Mouse (Mus musculus) cerebellum, adult 9-10 months (tissue): Measurements from ENCODE around the gene Spag16.

Experiments used
- DNase-seq: peaks from one replicate; pipeline ENCODE4 v3.0.0; 2022

The Spag16 gene

DNA sequence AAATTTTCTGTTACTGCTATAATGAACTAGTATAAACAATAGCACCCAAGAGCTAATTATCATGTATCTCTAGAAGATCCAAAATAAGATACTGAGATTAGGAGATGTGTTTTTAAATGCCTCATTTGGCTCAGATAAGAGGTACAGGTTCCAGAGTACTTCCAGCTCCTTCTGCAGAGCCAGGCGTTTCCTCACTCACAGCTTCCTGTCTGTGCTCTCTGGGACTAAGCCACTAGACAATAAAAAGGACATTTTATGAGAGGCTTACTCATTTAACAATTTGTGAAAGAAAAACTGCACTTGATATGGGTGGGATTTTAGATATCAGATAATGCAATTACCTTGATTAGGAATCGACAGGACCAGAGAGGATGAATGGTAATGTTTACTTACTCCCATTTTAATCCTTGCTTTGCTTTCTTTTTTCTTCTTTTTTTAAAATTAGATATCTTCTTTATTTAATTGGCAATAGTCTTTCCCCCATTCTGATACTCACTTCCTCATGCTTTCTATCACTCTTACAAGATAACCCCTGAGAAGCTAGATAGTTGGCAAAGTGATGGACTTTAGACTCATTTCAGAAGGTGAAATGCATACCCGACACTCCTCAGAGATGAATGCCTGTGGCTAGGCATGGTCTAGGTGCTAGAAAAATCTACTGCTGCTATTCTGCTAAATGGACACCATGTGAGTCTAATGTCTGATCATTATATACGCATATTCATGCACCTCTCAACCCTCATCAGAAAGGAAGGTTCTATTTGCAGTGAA, 289.6 kb downstream of the Spag16 start:
- DNase-seq, result no peak

DNA sequence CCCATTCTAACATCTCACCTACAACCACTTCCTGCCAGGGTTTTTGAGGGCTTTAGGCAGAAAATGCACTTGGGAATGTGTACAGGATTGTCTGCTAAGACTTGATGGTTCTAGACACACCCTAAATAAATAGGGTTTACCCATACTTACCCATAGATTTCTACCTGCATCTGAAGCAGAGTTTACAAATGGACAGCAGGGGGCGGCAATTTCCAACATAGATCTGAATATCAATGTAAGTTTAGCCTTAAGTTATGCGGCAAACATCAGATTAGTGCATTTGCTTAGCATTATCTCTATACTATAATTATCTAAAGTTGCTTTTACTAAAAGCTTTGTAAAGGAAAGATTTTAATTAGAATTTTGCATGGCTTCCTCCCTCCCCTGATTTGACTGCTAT, 301.3 kb downstream of the Spag16 start:
- peak; percentile 1 for DNase-seq

DNA sequence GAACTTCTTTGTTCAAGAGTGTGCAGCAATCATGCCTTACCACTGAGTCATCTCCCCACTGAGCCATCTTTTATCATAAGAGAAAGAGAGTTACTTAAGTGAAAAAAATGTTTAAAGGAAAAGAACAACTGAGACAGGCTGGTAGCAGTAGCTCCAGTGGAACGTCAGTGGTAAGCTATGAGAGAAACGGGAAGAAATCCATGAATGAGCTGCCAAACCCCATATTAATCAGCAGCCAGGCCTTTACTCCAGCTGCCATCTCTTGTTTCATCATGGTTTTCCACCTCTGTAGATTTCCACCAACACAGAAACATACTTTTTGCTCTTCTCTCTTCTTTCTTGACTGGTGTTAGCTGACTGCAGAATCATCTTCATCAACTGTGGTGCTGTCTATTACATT, 308.8 kb downstream of the Spag16 start:
- DNase-seq, result no peak

DNA sequence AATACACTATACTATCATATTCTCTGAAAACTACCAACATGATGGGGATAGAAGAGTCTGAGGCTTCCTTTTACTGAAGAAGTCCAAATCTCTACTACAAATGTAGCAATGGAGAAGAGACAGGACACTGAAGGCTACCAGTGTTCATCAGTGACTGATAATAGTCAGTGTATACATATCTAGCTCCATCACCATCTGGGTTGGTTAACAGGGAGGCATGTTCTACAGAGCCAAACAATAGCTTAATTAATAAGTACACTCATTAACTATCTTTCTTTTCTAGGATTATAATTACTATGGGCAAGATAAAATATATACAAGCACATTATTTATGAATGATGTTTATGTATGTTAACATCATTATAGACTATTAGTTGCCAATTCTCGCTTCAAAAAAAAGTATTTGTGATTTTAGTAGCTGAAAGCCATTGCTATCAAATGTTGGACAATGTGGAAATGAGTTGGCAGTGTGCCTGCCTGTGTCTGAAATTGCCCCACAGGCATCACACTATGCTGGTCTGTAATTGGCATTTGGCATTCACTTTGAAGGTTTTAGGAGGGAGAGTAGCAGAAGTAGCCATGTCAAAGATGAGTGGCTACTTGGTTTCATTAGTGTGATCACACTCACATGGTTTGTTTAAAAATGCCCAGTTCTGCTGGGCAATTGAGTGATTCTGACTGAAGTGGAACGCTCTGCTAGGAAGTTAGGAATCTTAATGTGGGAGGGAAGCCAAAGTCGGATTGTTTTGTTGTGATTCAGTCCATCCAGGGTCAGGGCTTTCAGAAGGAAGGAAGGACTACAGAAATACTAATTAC, 338.8 kb downstream of the Spag16 start:
- no peak for DNase-seq

DNA sequence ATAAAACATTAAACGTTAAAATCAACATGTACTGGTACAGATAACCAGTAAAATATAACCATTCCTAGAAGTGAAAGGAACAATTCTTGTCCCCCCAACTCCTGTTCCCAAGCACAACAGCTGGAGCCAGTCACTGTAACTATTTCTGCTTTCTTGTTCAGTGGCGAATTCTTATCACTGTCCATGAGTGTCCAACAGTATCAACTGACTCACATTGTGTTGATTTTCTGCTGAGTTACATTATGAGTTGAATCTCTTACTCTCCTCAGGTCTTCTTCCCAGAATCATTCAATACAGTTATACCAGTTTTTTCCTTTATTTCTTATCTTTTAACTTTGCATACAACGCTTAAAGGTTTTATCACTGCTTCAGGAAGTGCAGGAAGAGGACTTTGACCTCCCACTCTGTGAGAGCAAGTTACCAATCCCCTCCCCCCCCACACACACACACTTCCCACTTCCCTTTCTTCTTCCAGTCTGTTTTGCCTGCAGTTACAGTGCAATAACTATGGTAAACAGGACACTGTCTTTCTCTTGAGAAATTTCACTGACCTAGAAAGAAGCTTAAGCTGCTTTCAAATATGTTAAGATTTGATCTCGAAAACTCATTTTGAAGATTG, 353.5 kb downstream of the Spag16 start:
- no peak for DNase-seq

DNA sequence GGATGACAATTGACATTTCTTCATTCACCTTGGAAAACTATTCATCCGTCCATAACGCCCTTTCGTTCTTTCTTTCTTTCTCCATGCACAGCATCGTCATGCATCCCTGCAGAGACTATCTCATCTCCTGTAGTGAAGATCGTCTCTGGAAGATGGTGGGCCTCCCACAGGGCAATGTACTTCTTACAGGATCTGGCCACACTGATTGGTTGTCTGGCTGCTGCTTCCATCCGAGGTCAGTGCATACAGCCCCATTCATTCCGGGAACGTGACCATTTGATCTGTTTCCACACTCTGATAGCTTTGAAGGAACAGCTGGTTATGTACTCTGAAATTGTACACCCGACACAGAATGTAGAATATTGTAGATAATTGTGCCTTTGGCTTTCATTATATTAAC, 438.0 kb downstream of the Spag16 start:
- DNase-seq, result no peak

DNA sequence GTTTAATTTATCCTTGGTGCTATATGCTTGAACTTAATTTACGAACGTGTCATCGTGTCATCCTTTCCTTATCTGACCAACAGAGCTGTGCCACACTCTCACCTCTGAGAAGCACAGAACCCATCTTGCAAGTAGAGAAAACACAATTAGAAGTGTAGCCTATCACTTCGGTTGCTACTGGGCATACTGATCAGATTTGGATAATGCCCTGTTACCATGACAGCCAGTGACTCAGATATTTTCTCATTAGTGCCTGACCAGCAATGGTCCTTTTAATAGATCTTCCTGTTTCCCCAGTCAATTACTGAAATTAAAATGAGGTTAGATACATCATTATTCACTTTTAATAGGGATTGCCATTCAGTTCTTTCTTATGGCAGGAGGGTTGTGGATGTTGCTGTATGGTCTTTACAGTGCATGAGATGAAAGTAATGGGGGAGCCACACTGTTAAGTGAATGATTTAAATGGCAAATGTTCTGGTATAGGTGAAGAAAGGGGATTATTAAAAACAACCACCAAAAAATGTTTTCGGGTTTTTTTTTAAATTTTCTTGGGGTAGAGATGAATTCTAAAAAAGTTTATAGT, 439.2 kb downstream of the Spag16 start:
- DNase-seq, result no peak

DNA sequence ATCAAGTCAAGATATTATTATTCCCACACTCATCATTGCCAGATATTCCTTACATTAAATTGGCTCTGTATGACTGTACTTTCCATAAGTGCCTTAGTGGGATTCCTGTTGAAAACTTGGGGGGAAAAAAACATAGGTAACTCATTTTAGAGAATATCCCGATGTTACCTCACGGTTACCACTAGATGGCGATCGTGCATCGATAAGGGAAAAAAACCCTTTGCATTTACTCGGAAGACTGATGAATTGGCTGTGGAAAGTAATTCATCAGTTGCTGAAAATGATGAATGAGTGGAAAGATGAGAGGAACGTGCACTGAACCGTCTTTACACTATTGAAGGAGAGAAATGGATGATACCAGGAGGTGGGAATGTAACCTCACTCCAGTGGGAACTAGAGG, 443.4 kb downstream of the Spag16 start:
- no peak for DNase-seq

DNA sequence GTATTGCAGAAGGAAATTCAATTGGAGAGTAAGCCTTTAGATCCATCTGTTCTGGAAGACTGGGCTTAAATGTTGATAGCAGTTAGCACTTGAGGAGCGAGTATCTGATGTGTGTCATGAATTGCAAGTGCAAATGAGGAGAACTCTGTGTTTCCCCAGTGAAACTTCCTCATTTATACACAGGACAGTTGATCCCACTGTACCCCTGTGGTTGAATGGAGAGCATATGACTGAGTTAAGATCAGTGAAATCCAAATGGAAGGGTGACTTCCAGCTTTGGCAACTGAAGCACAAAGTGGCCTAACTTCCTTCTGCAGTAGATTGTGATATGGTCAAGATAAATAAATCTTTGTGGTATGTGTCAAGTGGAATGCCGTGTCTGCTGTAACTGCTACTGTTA, 446.0 kb downstream of the Spag16 start:
- DNase-seq, result no peak

DNA sequence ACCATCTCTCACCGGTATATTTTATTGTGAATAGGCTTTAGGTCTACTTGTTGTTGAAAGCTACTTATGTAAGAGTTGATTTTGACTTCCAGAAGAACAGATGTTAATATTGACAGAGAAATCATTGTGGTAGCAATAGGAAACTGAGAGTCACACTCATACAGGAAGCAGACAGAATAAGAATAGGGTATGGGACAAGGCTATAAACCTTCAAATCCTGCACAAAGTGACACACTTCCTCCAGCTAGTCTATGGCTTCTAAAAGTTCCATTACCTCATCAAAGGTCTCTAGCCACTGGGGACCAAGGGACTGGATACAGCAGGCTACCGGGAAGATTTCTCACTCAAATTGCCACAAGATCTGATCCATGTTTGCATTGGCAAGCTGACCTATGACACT, 452.5 kb downstream of the Spag16 start:
- DNase-seq, result no peak

DNA sequence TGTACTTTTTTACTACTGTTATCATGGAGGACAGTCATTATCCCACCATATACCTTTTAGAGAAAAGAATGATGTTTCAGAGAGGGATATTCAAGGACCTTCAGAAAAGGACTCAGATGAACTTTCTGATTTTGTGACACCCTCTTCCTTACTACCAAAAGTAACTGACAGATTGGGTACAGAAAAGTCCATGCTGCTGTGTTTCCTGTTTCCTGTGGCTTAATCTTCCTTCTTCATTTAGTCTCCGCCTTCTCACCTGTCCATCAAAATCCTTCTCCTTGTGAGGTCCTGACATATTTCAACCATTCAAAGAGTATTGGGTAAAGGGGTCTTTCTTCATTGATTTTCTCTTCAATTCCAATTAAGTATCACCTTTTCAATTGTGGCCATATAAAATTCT, 456.6 kb downstream of the Spag16 start:
- DNase-seq, result no peak

DNA sequence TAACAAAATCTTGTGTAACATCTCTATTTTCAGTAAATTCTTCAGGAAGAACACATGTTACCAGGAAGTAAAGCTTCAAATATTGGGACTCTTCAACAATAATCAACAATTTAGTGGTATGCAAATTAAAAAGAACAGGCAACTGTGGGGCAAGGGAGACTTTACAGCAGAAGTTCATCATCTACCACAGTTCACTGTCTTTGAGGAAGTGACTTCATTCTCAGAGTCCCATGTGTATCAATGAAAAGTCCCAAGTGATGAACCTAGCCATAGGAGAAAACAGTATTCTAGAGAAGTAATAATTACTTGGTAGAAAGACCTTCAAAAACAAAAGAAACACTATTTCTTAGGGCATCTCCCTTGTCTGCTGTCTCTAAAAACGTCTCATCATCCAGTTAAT, 457.4 kb downstream of the Spag16 start:
- no peak for DNase-seq

DNA sequence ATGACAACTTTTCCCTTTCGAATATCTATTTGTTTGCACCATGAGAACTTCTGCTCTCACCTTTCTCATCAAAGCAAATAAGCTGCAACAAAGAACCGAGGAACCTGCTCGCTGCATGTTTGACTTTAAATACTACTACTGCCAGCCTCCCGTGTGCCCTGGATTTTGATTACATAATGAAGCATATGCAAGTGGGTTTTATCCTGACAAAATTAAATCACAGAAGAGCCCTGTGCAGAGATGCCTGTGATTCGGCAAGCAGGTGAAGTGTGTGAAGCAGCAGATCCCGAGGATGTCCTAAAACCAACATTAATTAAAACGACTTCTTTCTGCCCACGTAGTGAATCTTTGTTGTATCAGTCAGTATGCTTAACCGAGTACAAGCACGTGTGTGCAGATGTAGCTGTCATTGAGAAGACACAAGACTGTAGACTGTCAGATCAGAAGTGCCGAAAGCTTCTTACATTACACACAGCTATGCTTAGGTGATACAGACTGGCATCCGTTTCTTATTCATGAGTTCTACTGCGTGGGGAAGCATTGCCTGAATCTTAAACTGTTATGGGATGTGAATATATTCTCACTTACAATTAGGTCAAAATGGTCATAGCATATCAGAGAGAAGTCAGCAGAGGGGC, 489.5 kb downstream of the Spag16 start:
- DNase-seq, result no peak

DNA sequence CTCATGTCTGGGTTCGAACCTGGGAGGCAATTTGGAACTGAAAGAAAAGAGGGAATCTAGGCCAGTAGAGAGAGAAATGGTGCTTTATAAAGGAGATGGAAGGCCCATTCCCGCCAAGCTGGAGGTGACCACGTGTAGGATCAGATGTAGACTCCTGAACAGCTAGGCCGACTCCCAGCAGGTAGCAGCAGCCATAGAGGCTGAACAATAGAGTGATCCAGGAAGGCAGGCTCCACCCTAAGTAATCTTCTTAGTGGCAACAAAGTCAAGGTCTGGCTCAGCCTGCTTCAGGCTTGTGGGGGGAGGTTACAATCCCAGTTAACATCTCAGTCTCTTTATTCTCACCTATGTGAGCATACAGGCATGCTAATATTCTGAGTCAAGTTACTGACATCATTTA, 494.2 kb downstream of the Spag16 start:
- DNase-seq, result no peak

DNA sequence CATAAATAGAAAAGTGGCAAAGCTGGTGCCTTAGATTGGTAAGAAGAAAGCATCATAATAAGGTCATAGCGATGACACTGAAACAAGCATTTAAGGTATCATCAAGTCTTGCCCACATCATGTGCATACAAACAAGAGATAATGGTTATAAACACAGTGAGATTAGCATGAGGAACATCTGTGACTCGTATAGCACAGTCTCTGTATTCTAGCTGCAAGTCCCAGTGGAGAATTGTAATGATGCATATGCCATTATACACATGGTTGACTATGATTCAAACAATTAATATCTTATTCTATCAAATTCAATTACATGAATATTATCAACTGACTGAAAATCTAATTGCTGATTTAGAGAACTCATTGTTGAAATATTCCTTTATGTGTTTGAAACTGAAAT, 519.4 kb downstream of the Spag16 start:
- DNase-seq, result no peak

DNA sequence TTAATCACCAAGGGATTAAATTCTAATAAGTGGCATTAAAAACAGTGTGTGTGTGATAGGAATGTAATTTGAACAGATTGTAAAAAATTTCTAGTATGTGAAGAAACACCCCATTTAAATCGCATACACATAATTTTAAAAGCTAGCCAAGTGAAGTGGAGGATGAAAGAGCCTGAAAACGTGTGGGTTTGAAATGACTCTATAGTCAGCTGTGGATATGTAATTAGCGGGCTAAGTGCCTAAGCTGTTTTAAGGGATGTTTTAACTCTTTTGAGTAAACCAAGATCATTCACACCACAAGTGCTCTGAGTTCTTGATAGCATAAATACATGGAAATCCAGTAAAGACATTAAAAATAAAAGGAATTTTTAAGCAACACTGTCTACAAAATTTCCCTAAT, 524.6 kb downstream of the Spag16 start:
- no peak for DNase-seq

DNA sequence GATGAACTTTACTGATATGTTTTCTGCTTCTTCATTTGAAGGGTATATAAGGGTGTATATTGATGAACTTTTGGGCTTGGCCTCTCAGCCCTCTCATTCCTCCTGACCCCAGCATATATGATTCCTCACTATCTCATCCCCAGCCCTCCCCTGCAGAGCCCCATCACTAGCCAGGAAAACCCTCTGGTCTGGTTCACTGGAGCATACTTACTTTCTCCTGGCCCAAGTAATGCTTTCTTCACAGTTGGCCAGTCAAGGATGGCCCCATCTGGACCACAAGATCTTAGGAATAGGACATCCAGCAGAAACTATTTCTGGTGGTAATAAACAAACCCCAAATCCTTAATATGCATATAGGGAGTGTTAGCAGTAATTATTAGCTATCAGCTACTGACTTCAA, 527.2 kb downstream of the Spag16 start:
- DNase-seq, result no peak

DNA sequence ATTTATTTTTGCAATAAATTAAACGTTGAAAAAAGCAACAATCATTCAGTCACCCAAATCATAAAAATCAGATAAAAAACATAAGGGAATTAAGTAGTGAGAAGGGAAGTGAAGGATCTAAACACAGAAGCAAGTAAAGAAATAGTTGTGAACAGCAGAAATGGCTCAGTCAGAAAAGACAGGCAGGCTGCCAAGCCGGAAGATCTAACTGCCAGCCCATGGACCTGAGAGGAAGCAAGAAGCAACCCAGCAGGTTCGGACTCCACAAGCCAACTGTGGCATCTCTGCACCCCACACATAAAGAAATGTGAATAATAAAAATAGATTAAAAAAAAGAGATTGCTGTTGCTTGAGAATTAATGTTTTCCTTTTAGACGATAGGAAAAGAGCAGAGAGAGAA, 545.0 kb downstream of the Spag16 start:
- no peak for DNase-seq

DNA sequence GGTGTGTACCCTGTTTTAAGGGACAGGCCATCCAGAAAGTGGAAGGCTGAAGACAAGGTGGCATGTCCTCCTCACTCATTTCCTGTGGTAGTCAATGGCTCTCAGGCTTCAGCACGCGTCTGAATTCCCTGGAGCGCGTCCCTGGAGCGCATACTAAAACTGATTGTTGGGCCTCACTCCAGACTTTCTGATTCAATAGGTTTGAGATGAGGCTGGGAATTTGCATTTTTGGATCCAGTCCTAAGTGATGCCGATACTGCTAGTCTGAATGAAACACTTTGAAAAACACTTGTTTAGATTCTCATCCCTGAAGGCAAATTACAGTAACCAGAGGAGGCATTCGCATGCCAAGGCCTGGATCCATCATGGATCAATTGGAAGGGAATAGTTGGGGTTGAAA, 553.3 kb downstream of the Spag16 start:
- no peak for DNase-seq

DNA sequence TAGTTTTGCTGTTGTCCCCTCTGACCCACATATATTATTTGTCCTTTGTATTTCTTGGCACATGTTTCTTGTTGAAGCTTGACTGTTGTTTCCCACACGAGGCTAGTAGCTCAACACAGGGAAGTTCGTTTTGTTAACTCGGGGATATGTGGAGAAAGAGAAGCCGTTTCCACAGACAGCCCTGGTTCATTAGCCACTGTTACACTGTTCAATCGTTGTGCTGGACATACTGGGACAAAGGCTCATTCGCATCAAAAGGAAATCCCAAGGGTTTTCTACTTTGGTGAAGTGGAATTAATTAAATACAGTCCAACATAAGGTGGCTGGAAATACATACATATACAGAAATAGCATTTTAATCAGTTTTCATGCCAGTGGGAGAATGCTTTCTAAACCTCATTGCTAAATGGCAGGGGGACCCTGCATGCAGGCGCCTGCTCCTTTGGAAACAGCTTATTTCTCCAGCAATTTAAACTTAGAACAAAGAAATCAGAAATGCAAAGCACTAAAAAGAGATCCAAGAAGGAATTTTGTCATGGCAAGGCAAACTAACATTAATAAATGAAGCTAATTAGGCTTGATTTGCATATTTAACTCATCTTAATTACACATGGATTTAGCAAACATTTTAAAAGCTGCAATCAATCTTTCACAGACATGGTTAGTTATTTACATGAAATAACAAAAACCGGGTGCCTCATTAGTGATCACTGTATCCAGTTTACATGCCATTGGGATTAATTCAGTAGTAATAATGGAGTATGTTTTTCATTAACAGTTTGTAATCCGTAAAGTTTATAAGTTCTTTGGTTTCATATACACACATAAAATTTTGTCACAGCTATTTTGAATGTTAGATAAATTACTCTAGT, 615.7 kb downstream of the Spag16 start:
- DNase-seq, result no peak

DNA sequence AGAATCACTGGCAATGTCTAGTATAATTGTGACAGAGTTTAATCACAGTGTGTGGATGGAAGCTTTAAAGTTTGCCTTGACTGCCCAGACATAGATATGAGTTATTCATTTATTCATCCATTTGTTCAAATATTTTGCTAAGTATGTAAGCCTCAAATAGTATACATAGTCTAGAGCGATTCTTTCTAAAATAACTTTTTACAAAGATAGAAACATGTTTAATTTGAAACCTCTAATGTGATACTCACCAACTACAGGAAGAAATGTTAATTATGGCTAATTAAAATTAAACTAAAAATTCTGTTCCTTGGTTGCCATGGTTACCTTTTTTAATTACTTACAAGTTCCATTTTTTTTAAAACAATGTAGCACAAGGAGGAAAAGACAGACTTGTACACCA, 653.1 kb downstream of the Spag16 start:
- DNase-seq, result no peak

DNA sequence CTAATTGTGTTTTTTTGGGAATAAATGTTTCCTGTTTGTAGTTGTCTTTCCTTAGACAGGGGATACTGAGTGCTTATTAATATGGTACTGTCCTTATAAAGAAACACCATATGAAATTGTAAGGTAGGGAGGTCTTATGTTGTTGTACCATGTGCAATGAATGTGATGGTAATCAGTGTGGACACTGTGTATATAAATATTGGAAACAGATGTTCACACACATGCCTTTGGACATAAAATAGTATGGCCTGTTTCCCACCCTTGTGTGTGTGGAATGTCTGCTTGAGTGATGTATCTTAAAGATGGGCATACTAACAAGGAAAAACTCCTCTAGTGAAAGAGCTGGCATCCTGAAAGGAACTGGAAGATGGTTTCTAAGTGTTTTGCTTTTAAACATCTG, 692.1 kb downstream of the Spag16 start:
- DNase-seq, result no peak
